Mouse (Mus musculus) kidney, adult 2 months (tissue): ENCODE data around the gene Hk3.

Source experiments
- CTCF ChIP-seq: fragments of 200-500 bp; conservative IDR thresholded peaks from 2 replicates; pipeline ENCODE4 v1.5.1; 2011; ENCODE audit warnings: low read depth, mild to moderate bottlenecking, control low read depth, low read length, moderate library complexity, mixed read lengths; ENCODE audit not compliant: insufficient read depth, insufficient read length
- POLR2A ChIP-seq: fragments of 200-500 bp; IDR thresholded peaks from one replicate; pipeline ENCODE4 v1.6.1; 2011; ENCODE audit warnings: low read depth, low read length, control low read depth

- no peak for TF ChIP-seq POLR2A
- TF ChIP-seq CTCF, result no peak
Measured at GRCm38 (mm10) chr13:54969513-54969912, 51.7 kb downstream of the Hk3 start.
